Mouse (Mus musculus): ENCODE measurements at regions not wholly inside any gene's neighbourhood (a gene's known extent, or its start where the extent isn't known, plus 50 kb on each side); places are given as distances from the start of the nearest gene placed in this dataset.

DNA sequence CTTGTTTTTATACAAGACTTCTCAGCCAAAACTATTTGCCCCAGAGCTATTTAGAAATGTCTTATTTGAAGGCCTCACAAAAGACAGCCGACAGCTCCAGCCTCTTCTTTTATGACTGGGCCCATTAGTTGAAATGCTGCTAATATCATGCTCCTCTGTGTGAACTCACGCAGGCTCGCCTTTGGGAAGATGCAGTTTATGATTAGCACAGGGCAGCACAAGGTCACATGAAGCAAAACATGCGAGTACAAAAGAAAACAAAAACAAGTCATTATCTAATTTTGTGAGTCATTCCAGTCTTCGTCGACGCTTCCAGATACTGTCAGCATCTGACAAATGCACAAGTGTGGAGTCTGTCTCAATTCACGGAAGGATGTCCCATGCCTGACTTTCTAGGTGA, 65.8 kb upstream of the Nepro start:
- TF ChIP-seq MAFK (IDR thresholded peaks at IDR 0.05; ENCODE audit: insufficient read depth, low read depth, low read length) (no peak), ZC3H11A (IDR thresholded peaks at IDR 0.05; ENCODE audit: borderline replicate concordance, low read depth, low read length) (no peak), CHD2 (IDR thresholded peaks at IDR 0.05; ENCODE audit: low read depth, low read length) (no peak)
